Mouse (Mus musculus) heart, adult 2 months (tissue): ENCODE data around the gene Epha2. TPM values are rescaled to one million over a fixed set of nuclear protein-coding genes. Genes with fewer than 3 reads are reported as not detected.

Experiments used
- DNase-seq, 2 experiments: peaks; one replicate each; pipeline ENCODE4 v3.0.0; 2021
- H3K27ac ChIP-seq: fragments of 200-600 bp; 2 replicates; pipeline ENCODE4 v1.8.1; 2022
- H3K27me3 ChIP-seq: fragments of 200-500 bp; 2 replicates; pipeline ENCODE4 v1.6.1; 2012; ENCODE audit warnings: mild to moderate bottlenecking, low read length, inconsistent platforms, mixed read lengths; ENCODE audit not compliant: control insufficient read depth, insufficient read depth
- H3K36me3 ChIP-seq: fragments of 200-500 bp; 2 replicates; pipeline ENCODE4 v1.6.1; 2012; ENCODE audit warnings: low read length, inconsistent platforms; ENCODE audit not compliant: control insufficient read depth, insufficient read depth
- H3K4me1 ChIP-seq: fragments of 200-500 bp; 2 replicates; pipeline ENCODE4 v1.6.1; 2011; ENCODE audit warnings: low read length; ENCODE audit not compliant: control insufficient read depth, insufficient read depth
- H3K4me3 ChIP-seq: fragments of 200-600 bp; 2 replicates; pipeline ENCODE4 v1.8.1; 2022
- H3K79me2 ChIP-seq: fragments of 200-500 bp; replicated peaks from 2 replicates; pipeline ENCODE4 v1.6.1; 2012; ENCODE audit warnings: mild to moderate bottlenecking, inconsistent platforms, low read length, moderate library complexity, mixed read lengths; ENCODE audit not compliant: control insufficient read depth, insufficient read depth
- H3K9ac ChIP-seq: fragments of 200-500 bp; 2 replicates; pipeline ENCODE4 v1.6.1; 2012; ENCODE audit warnings: low read depth, mild to moderate bottlenecking, control low read depth, inconsistent platforms, low read length, mixed read lengths
- CTCF ChIP-seq: fragments of 200-600 bp; IDR thresholded peaks from 2 replicates; pipeline ENCODE4 v1.8.1; 2022; ENCODE audit warnings: antibody characterized with exemption, mild to moderate bottlenecking, moderate library complexity
- EP300 ChIP-seq: fragments of 200-500 bp; IDR thresholded peaks from 2 replicates; pipeline ENCODE4 v1.6.1; 2011; ENCODE audit warnings: low read depth, low read length, control low read depth; ENCODE audit not compliant: insufficient read depth
- POLR2A ChIP-seq: fragments of 200-500 bp; IDR thresholded peaks from 2 replicates; pipeline ENCODE4 v1.6.1; 2011; ENCODE audit warnings: mild to moderate bottlenecking, low read depth, low read length, control low read depth; ENCODE audit not compliant: insufficient read depth
- WGBS: fragments of 180-500 bp; shearing (Covaris S2); methylation state at CpG from one replicate; pipeline ENCODE4 v1.1.7; 2018; 5-methylcytosine and 5-hydroxymethylcytosine counted together
- intact Hi-C: fragments of 180-260 bp; cut with DNase I; formaldehyde crosslinking; loops from one replicate; pipeline ENCODE4 v1.15.1; 2025
- polyA plus RNA-seq: library from polyadenylated mRNA; depleted of rRNA; stranded (reverse); fragments of >200 nt; gene quantifications from 2 replicates; pipeline ENCODE4 v1.2.3, GENCODE M21; 2012
- total RNA-seq, 2 experiments: library from RNA; stranded (reverse); gene quantifications; 2 replicates each; pipeline ENCODE4 v1.2.3; 2021

The Epha2 gene
- total and polyA plus RNA-seq, 3 experiments: 5.5 to 7.7 (median 7.0) TPM

DNA sequence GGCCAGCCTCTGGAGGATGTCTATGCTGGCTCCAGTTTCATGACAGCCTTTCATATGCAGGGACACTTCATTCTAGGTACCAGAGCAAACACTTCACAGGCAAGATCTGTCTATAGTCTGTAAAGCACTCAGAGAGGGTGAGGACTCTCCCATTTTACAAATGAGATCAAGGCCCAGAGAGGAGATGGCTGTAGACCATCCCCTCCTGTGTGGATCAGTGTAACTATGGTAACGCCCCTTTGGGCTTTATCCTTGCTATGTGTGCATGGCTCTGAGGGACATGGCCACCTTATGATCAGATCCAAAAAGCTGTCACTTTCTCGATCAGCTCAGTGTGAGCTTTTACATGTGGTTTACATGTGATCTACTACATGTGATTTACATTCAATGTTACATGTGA, 10.9 kb downstream of the Epha2 start:
- intact Hi-C loops: no loop called here
- no peak for DNase-seq
- WGBS: 77% methylated on average over 2 of the region's 2 CpGs
- Histone ChIP-seq H3K36me3 (peaks cover 9% of the 10 kb centered on the region), H3K4me1 (peaks cover 36% of the 10 kb centered on the region), H3K27ac (peak overlapping the region; percentile 23), H3K27me3 (no peaks in the 10 kb centered on the region), H3K9ac (no peak overlapping the region), H3K79me2 (no peaks in the 10 kb centered on the region; the same call in 1 of the 2 replicates), H3K4me3 (no peak overlapping the region)
- no peak for TF ChIP-seq POLR2A
- TF ChIP-seq EP300: no peak
- TF ChIP-seq CTCF: no peak

DNA sequence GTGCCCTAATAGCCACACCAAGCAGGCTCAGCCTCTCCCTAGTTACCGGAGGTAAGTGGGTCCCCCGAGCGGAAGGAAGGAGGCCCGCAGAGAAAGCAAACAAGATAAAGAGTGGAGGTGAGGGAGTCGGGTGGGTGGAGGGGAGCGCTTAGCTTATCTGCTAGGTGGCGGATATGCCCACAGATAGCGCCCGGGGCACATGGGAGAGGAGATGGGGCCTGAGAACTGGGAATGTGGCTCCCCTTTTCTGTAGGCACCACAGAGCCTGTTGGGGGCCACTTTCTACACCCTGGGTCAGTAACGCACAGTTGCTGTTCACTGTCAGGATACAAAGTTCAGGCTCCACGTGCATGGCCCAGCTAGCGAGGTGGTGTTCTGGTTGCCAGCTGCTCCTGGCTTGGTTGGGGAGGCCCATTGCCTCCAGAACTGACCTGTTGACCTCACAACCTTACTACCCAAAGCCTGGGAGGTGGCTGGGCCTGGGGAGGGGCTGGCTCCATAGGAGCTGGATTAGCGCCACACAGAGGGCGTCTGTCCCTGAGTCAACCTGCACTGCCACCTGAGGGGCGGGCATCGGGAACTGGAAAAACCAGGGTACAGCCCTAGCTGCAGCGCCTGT, 11.6 kb downstream of the Epha2 start:
- Histone ChIP-seq H3K27ac (no peak overlapping the region), H3K79me2 (no peaks in the 10 kb centered on the region; the same call in 1 of the 2 replicates), H3K36me3 (peaks cover 13% of the 10 kb centered on the region), H3K4me3 (no peak overlapping the region), H3K9ac (no peak overlapping the region), H3K4me1 (peaks cover 40% of the 10 kb centered on the region), H3K27me3 (no peaks in the 10 kb centered on the region)
- intact Hi-C loops: no loop called here
- TF ChIP-seq POLR2A (no peak), EP300 (no peak), CTCF (no peak)
- 76% methylated on average over 17 of the region's 17 CpGs for WGBS
- DNase-seq: no peak

DNA sequence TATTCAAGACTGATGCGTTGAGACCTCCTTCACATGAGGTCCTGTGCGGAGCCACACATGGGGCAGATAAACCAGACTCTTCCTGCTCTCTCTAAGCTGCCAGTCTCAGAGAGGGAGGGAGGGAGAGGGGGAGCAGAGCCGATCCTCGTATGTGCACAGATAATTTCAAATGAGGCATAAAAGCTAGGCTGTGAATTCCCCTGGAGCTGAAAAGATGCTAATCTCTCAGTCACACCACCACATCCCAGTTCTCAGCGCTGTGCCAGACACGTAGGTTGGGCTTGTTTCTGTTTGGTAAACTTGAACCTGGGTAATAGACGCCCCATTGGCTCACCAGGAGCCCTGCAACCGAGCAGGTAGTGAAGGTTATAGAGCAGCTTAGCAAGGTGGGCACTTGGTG, 12.4 kb downstream of the Epha2 start:
- Histone ChIP-seq H3K36me3 (peaks cover 13% of the 10 kb centered on the region), H3K4me3 (no peak overlapping the region), H3K27me3 (no peaks in the 10 kb centered on the region), H3K79me2 (no peaks in the 10 kb centered on the region; the same call in 1 of the 2 replicates), H3K9ac (no peak overlapping the region), H3K4me1 (peaks cover 40% of the 10 kb centered on the region), H3K27ac (peak overlapping the region; percentile 4; the same call in 1 of the 2 replicates)
- intact Hi-C loops: no loop called here
- no peak for TF ChIP-seq POLR2A
- no peak for TF ChIP-seq CTCF
- no peak for TF ChIP-seq EP300
- WGBS: 55% methylated on average over 8 of the region's 8 CpGs
- no peak for DNase-seq

- intact Hi-C loops: no loop called here
- H3K9ac ChIP-seq: no peak overlapping the region
- H3K4me1 ChIP-seq: peaks cover 40% of the 10 kb centered on the region
- H3K79me2 ChIP-seq: no peaks in the 10 kb centered on the region; the same call in 1 of the 2 replicates
- no peak overlapping the region for H3K4me3 ChIP-seq
- 40% methylated on average over 11 of the region's 11 CpGs for WGBS
- peaks cover 13% of the 10 kb centered on the region for H3K36me3 ChIP-seq
- peak overlapping the region; percentile 4 for H3K27ac ChIP-seq
- no peaks in the 10 kb centered on the region for H3K27me3 ChIP-seq
- TF ChIP-seq EP300 (no peak), CTCF (no peak), POLR2A (no peak)
- no peak for DNase-seq
Observed at GRCm38 (mm10) chr4:141313924-141314323, 12.9 kb downstream of the Epha2 start.

DNA sequence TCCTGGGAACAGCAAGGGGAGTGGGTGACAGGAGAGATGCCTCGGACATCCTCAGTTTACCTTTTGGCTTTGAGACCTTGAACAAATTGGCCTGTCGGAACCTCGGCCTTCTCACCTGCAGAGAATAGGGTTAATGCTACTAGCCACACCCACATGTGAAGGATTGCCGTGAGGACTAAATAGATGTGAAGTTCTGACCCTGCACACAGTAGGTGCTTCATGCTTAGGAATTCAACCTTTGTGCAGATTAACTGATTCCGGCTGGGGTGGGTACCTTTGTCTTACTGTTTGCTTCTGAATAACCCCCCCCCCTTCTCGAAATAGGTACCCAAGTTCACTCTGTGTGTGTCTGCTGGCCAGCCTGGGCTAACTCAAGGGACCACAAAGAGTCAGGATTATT, 13.7 kb downstream of the Epha2 start:
- Histone ChIP-seq H3K4me3 (no peak overlapping the region), H3K27me3 (no peaks in the 10 kb centered on the region), H3K4me1 (peaks cover 37% of the 10 kb centered on the region), H3K27ac (peak overlapping the region; percentile 4), H3K36me3 (peaks cover 10% of the 10 kb centered on the region), H3K79me2 (no peaks in the 10 kb centered on the region; the same call in 1 of the 2 replicates), H3K9ac (no peak overlapping the region)
- no peak for DNase-seq
- 91% methylated on average over 6 of the region's 6 CpGs for WGBS
- intact Hi-C loops: no loop called here
- no peak for TF ChIP-seq EP300
- TF ChIP-seq POLR2A: no peak

DNA sequence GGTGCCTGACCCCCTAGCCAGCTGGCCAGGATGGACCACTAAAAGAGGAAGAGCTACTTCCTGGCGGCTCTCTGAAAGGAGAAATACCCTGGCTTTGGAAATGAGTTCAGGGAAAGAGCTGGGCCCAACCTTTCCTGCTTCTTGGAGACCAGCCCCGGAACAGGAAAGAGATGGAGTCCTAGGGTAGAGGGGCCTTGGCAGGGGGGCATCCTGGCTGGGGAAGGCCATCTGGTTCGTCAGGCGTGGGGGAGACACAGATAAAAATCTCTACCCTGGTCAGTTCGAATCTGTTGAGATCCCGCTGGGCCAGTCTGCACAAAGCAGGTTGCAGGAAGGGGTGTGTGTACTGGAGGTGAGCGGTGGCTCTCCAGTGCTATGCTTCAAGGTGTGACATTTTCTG, 15.0 kb downstream of the Epha2 start:
- H3K79me2 ChIP-seq: no peaks in the 10 kb centered on the region; the same call in 1 of the 2 replicates
- H3K27me3 ChIP-seq: no peaks in the 10 kb centered on the region
- TF ChIP-seq EP300 (0 out of 2 replicates have a peak, but pooled peaks have one; percentile 7), CTCF (no peak)

More for the DNA sequence above, 15.0 kb downstream of the Epha2 start:
- Histone ChIP-seq H3K4me1 (peaks cover 29% of the 10 kb centered on the region), H3K9ac (no peak overlapping the region), H3K36me3 (peaks cover 4% of the 10 kb centered on the region), H3K27ac (peak overlapping the region; percentile 56), H3K4me3 (no peak overlapping the region)
- DNase-seq: peak; percentile 48 to 60
- intact Hi-C loops: loop anchor here (1.0 kb wide), 1 partner anchor 37 kb away; no protein-coding TSS in a partner anchor
- 49% methylated on average over 7 of the region's 7 CpGs for WGBS
